Mouse (Mus musculus) myocyte (in vitro differentiated cells): ENCODE data around the gene Susd4. TPM values are rescaled to one million over a fixed set of nuclear protein-coding genes. Genes with fewer than 3 reads are reported as not detected.

Experiments
- H3K27me3 ChIP-seq: one replicate; pipeline ENCODE4 v1.6.1; 2011; ENCODE audit not compliant: control insufficient read depth, insufficient read depth, insufficient read length
- H3K36me3 ChIP-seq: one replicate; pipeline ENCODE4 v1.6.1; 2011; ENCODE audit not compliant: control insufficient read depth, insufficient read depth
- H3K4me2 ChIP-seq: one replicate; pipeline ENCODE4 v1.6.1; 2011; ENCODE audit warnings: low read depth, control low read depth
- H3K4me3 ChIP-seq: one replicate; pipeline ENCODE4 v1.5.1; 2011; ENCODE audit warnings: mild to moderate bottlenecking, control low read depth, moderate library complexity
- H3K79me2 ChIP-seq: one replicate; pipeline ENCODE4 v1.6.1; 2011; ENCODE audit not compliant: control insufficient read depth, insufficient read depth
- H3ac ChIP-seq: one replicate; pipeline ENCODE4 v1.6.1; 2011; ENCODE audit not compliant: control insufficient read depth, insufficient read length
- CEBPB ChIP-seq: IDR thresholded peaks from 2 replicates; pipeline ENCODE4 v1.6.1; 2011; ENCODE audit warnings: mild to moderate bottlenecking, moderate library complexity; ENCODE audit not compliant: poor library complexity, insufficient read depth, severe bottlenecking
- E2F4 ChIP-seq: IDR thresholded peaks from one replicate; pipeline ENCODE4 v1.6.1; 2011; ENCODE audit warnings: mild to moderate bottlenecking, control low read depth, moderate library complexity; ENCODE audit not compliant: insufficient read depth
- MAX ChIP-seq: IDR thresholded peaks from one replicate; pipeline ENCODE4 v1.6.1; 2011; ENCODE audit warnings: low read depth, mild to moderate bottlenecking, control low read depth
- MYOD1 ChIP-seq, 3 experiments: IDR thresholded peaks; one replicate each; pipeline ENCODE4 v1.6.1; 2011; ENCODE audit warnings: control low read depth in 2 of 3, low read depth in 2 of 3, mild to moderate bottlenecking in 2 of 3, moderate library complexity in 1 of 3; ENCODE audit not compliant: insufficient read length in 2 of 3, control insufficient read depth in 1 of 3
- MYOG ChIP-seq, 3 experiments: IDR thresholded peaks; one replicate each; pipeline ENCODE4 v1.6.1; 2011; ENCODE audit warnings: control low read depth in 2 of 3, low read depth in 2 of 3, mild to moderate bottlenecking in 2 of 3; ENCODE audit not compliant: insufficient read length in 2 of 3, control insufficient read depth in 1 of 3, insufficient read depth in 1 of 3
- POLR2A ChIP-seq: IDR thresholded peaks from one replicate; pipeline ENCODE4 v1.6.1; 2011; ENCODE audit warnings: low read depth, mild to moderate bottlenecking, control low read depth, moderate library complexity; ENCODE audit not compliant: insufficient read length
- POLR2AphosphoS2 ChIP-seq: IDR thresholded peaks from one replicate; pipeline ENCODE4 v1.6.1; 2011; ENCODE audit warnings: low read depth, control low read depth; ENCODE audit not compliant: insufficient read length
- REST ChIP-seq: IDR thresholded peaks from one replicate; pipeline ENCODE4 v1.6.1; 2011; ENCODE audit warnings: mild to moderate bottlenecking, control low read depth, moderate library complexity; ENCODE audit not compliant: insufficient read depth, insufficient read length
- SRF ChIP-seq: IDR thresholded peaks from one replicate; pipeline ENCODE4 v1.6.1; 2011; ENCODE audit warnings: low read depth; ENCODE audit not compliant: control insufficient read depth, insufficient read length
- TCF12 ChIP-seq: IDR thresholded peaks from one replicate; pipeline ENCODE4 v1.6.1; 2011; ENCODE audit warnings: mild to moderate bottlenecking, control low read depth; ENCODE audit not compliant: poor library complexity, insufficient read depth, severe bottlenecking
- TCF3 ChIP-seq: IDR thresholded peaks from one replicate; pipeline ENCODE4 v1.6.1; 2011; ENCODE audit warnings: low read depth, control low read depth; ENCODE audit not compliant: insufficient read length
- USF1 ChIP-seq: IDR thresholded peaks from one replicate; pipeline ENCODE4 v1.6.1; 2011; ENCODE audit warnings: low read depth, mild to moderate bottlenecking, control low read depth, moderate library complexity
- polyA plus RNA-seq: library from polyadenylated mRNA; unstranded; fragments of >200 nt; fragmentation: generic; extraction: Trizol; gene quantifications from one replicate; pipeline ENCODE4 v1.2.1, GENCODE M21; 2012; ENCODE audit warnings: missing spikeins

The Susd4 gene
- polyA plus RNA-seq, 1 experiment: 0.04 TPM

GRCm38 (mm10) chr1:182822729-182823128 lies 59.1 kb downstream of the Susd4 start:
- no peak for TF ChIP-seq POLR2AphosphoS2
- no peak for TF ChIP-seq REST
- TF ChIP-seq TCF3: no peak
- no peak for TF ChIP-seq CEBPB
- TF ChIP-seq MYOD1 (IDR thresholded peaks at IDR 0.05; ENCODE audit: control insufficient read depth in 1 of 3, insufficient read length in 2 of 3, low read depth in 2 of 3): no peak
- TF ChIP-seq E2F4: no peak
- no peak for TF ChIP-seq SRF
- TF ChIP-seq USF1: no peak
- TF ChIP-seq MYOG (IDR thresholded peaks at IDR 0.05; ENCODE audit: control insufficient read depth in 1 of 3, insufficient read depth in 1 of 3, insufficient read length in 2 of 3, low read depth in 2 of 3): no peak
- TF ChIP-seq MAX: no peak
- TF ChIP-seq POLR2A: no peak
- no peak overlapping the region for H3K4me2 ChIP-seq
- peaks cover 44% of the 10 kb centered on the region for H3K27me3 ChIP-seq
- no peaks in the 10 kb centered on the region for H3K79me2 ChIP-seq
- H3ac ChIP-seq: no peak overlapping the region
- no peaks in the 10 kb centered on the region for H3K36me3 ChIP-seq
- no peak overlapping the region for H3K4me3 ChIP-seq

- TF ChIP-seq REST (no peak), MYOG (IDR thresholded peaks at IDR 0.05; ENCODE audit: control insufficient read depth in 1 of 3, insufficient read depth in 1 of 3, insufficient read length in 2 of 3, low read depth in 2 of 3) (no peak), POLR2AphosphoS2 (no peak), TCF12 (no peak), POLR2A (no peak), E2F4 (no peak), CEBPB (no peak), TCF3 (no peak), USF1 (no peak), MYOD1 (IDR thresholded peaks at IDR 0.05; ENCODE audit: control insufficient read depth in 1 of 3, insufficient read length in 2 of 3, low read depth in 2 of 3) (no peak), MAX (no peak)
- Histone ChIP-seq H3K36me3 (no peaks in the 10 kb centered on the region), H3K4me2 (no peak overlapping the region), H3ac (no peak overlapping the region), H3K79me2 (no peaks in the 10 kb centered on the region), H3K27me3 (peaks cover 39% of the 10 kb centered on the region), H3K4me3 (no peak overlapping the region)
These were observed 60.2 kb downstream of the Susd4 start for GRCm38 (mm10) chr1:182823723-182824421.

GRCm38 (mm10) chr1:182826557-182826956 lies 62.9 kb downstream of the Susd4 start:
- Histone ChIP-seq H3K79me2 (no peaks in the 10 kb centered on the region), H3K27me3 (peaks cover 22% of the 10 kb centered on the region), H3K36me3 (no peaks in the 10 kb centered on the region), H3K4me2 (no peak overlapping the region), H3K4me3 (no peak overlapping the region), H3ac (no peak overlapping the region)
- TF ChIP-seq TCF12: no peak

- no peak overlapping the region for H3K4me2 ChIP-seq
- TF ChIP-seq MAX: no peak
- no peak for TF ChIP-seq USF1
- no peak for TF ChIP-seq POLR2A
- no peak for TF ChIP-seq POLR2AphosphoS2
- TF ChIP-seq MYOG (IDR thresholded peaks at IDR 0.05; ENCODE audit: control insufficient read depth in 1 of 3, insufficient read depth in 1 of 3, insufficient read length in 2 of 3, low read depth in 2 of 3): no peak
- no peak for TF ChIP-seq TCF12
- TF ChIP-seq SRF: no peak
- TF ChIP-seq TCF3: no peak
- TF ChIP-seq E2F4: no peak
- no peak for TF ChIP-seq MYOD1 (IDR thresholded peaks at IDR 0.05; ENCODE audit: control insufficient read depth in 1 of 3, insufficient read length in 2 of 3, low read depth in 2 of 3)
- TF ChIP-seq CEBPB: no peak
- no peak for TF ChIP-seq REST
- H3K4me3 ChIP-seq: no peak overlapping the region
- H3K79me2 ChIP-seq: no peaks in the 10 kb centered on the region
- no peaks in the 10 kb centered on the region for H3K36me3 ChIP-seq
- no peaks in the 10 kb centered on the region for H3K27me3 ChIP-seq
- H3ac ChIP-seq: no peak overlapping the region
These were observed 74.4 kb downstream of the Susd4 start for GRCm38 (mm10) chr1:182838061-182838460.
